Mouse (Mus musculus) monocyte, adult 2 months (primary cell): ENCODE measurements around the gene Prss2.
"Not testable (repeated sequence)": the region's sequence is repeated elsewhere in the genome, so short reads cannot be mapped to it uniquely, and the experiment has no call there.

ENCODE experiments used
- DNase-seq, 2 experiments: peaks; one replicate each; pipeline ENCODE4 v3.0.0; 2022; ENCODE audit warnings: low spot score in 2 of 2, low read depth in 1 of 2

Prss2 gene

GRCm38 (mm10) chr6:41521487-41521886 lies at the start of gene Prss2:
TSS of gene Prss2 (plus strand) at chr6:41521787.
- DNase-seq = no peak

- no peak for DNase-seq
Observed at GRCm38 (mm10) chr6:41499374-41499773, 22.2 kb upstream of the Prss2 start.

- DNase-seq = no peak
Observed at GRCm38 (mm10) chr6:41504915-41505314, 16.7 kb upstream of the Prss2 start.

GRCm38 (mm10) chr6:41505323-41505722 lies 16.3 kb upstream of the Prss2 start:
- DNase-seq = no peak

- DNase-seq = no peak
Observed at GRCm38 (mm10) chr6:41518017-41518524, 3.5 kb upstream of the Prss2 start.

- no peak for DNase-seq
Observed at GRCm38 (mm10) chr6:41526453-41526852, 4.9 kb downstream of the Prss2 start.

- DNase-seq = no peak
Observed at GRCm38 (mm10) chr6:41527402-41527801, 5.8 kb downstream of the Prss2 start.

- DNase-seq = not testable (repeated sequence)
Observed at GRCm38 (mm10) chr6:41529987-41530386, 8.4 kb downstream of the Prss2 start.

GRCm38 (mm10) chr6:41532181-41532580 lies 10.6 kb downstream of the Prss2 start:
- no peak for DNase-seq

- no peak for DNase-seq
Observed at GRCm38 (mm10) chr6:41532687-41533284, 11.2 kb downstream of the Prss2 start.

GRCm38 (mm10) chr6:41537376-41537775 lies 15.8 kb downstream of the Prss2 start:
- DNase-seq = no peak

GRCm38 (mm10) chr6:41538296-41538695 lies 16.7 kb downstream of the Prss2 start:
- DNase-seq = not testable (repeated sequence)

GRCm38 (mm10) chr6:41540746-41541145 lies 19.2 kb downstream of the Prss2 start:
- no peak for DNase-seq

GRCm38 (mm10) chr6:41541746-41542145 lies 20.2 kb downstream of the Prss2 start:
- DNase-seq = no peak

GRCm38 (mm10) chr6:41542983-41543382 lies 21.4 kb downstream of the Prss2 start:
- DNase-seq = no peak

- no peak for DNase-seq
Observed at GRCm38 (mm10) chr6:41543411-41544050, 21.9 kb downstream of the Prss2 start.

- DNase-seq = no peak
Observed at GRCm38 (mm10) chr6:41544381-41544924, 22.9 kb downstream of the Prss2 start.

- DNase-seq = no peak
Observed at GRCm38 (mm10) chr6:41545266-41545665, 23.7 kb downstream of the Prss2 start.

GRCm38 (mm10) chr6:41547056-41547650 lies 25.6 kb downstream of the Prss2 start:
- no peak for DNase-seq

- DNase-seq = no peak
Observed at GRCm38 (mm10) chr6:41548286-41548685, 26.7 kb downstream of the Prss2 start.

GRCm38 (mm10) chr6:41553356-41554010 lies 31.9 kb downstream of the Prss2 start:
- DNase-seq = no peak
